In the genomic region with DNA sequence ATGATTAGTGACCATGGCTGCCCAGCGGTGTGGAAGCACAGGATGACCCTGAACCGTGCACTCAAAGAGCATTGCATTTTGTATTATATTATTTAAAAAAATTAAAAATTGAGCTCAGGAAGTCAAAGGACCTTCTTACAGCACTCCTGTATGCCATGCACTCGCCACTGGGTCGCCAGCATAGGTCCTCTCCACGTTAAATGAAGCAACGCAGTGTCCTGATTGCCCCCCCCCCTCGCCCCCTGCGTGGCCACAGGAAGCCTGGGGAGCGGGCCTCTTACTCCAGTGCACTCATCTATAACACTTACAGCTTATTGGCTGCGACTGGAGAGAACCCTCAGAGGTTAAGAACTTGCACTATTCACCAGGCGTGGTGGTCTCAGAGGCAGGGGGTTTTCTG, we compare ENCODE assay signal across 29 mouse cellular contexts. TPM values are rescaled to one million over a fixed set of nuclear protein-coding genes. Genes with fewer than 3 reads are reported as not detected.
DNase-seq lines count a peak whose midpoint lies in the region; ATAC-seq and TF ChIP-seq lines count a peak whose summit lies in the region.
"Had no signal": no experiment of that assay in that cellular context is flagged by ENCODE, and none has a peak within 500 bp of the region (broad histone marks: within the 10 kb centered on the region; RNA-seq: fewer than 3 reads in every experiment).

No protein-coding gene starts in this region.

- H3K4me3 ChIP-seq in heart, adult 2 months, result no peak overlapping the region
- H3K4me3 ChIP-seq in kidney, adult 2 months (ENCODE audit: insufficient read depth, low read depth, low read length), result peak overlapping the region; percentile 4; the same call in 1 of the 2 replicates
- H3K4me3 ChIP-seq in kidney, embryonic 15.5 days (replicated peaks), result no peak overlapping the region
- H3K4me3 ChIP-seq in midbrain, embryonic 11.5 days (ENCODE audit: low read depth, low read length), result no peak overlapping the region
- H3K4me3 ChIP-seq in midbrain, embryonic 15.5 days, result no peak overlapping the region
- H3K4me3 ChIP-seq: embryonic facial prominence, embryonic 13.5 days; embryonic facial prominence, embryonic 15.5 days; erythroblast, embryonic 14.5 days; forebrain, embryonic 10.5 days; forebrain, embryonic 12.5 days had no signal

- H3K36me3 ChIP-seq in heart, adult 2 months (ENCODE audit: control insufficient read depth, insufficient read depth, low read length), result no peaks in the 10 kb centered on the region
- H3K36me3 ChIP-seq in kidney, adult 2 months (ENCODE audit: control insufficient read depth, insufficient read depth, low read length), result no peaks in the 10 kb centered on the region
- H3K36me3 ChIP-seq in kidney, embryonic 15.5 days, result no peaks in the 10 kb centered on the region
- no peaks in the 10 kb centered on the region for H3K36me3 ChIP-seq in midbrain, embryonic 11.5 days (ENCODE audit: control insufficient read depth, insufficient read depth, low read length)
- no peaks in the 10 kb centered on the region for H3K36me3 ChIP-seq in midbrain, embryonic 15.5 days (replicated peaks)
- H3K36me3 ChIP-seq: embryonic facial prominence, embryonic 13.5 days; embryonic facial prominence, embryonic 15.5 days; forebrain, embryonic 10.5 days; forebrain, embryonic 12.5 days had no signal

- TF ChIP-seq POLR2A in heart, adult 2 months (IDR thresholded peaks at IDR 0.05; ENCODE audit: insufficient read depth, low read depth, low read length), result no peak
- no peak for TF ChIP-seq POLR2A in kidney, adult 2 months (IDR thresholded peaks at IDR 0.05; ENCODE audit: low read depth, low read length)

- DNase-seq in heart, adult 11 months, result peak; percentile 76
- DNase-seq in heart, adult 2 months, result no peak
- DNase-seq in kidney, adult 2 months, result peak; percentile 8
- DNase-seq in midbrain, embryonic 11.5 days (ENCODE audit: low spot score, missing footprints), result peak; percentile 70
- DNase-seq in thymus, postnatal 4 days, result no peak
- DNase-seq: adrenal gland, adult 2 months; adrenal gland, postnatal 10 days; adrenal gland, postnatal 25 days; B cell, adult 2 months; cerebellum, adult 11 months; cerebellum, adult 18-20 months; cerebellum, adult 8-10 months; cerebellum, adult 9-11 months; cerebellum, postnatal 14 days; cerebellum, postnatal 36 days; embryo, embryonic 11 days had no signal

- H3K4me2 ChIP-seq in kidney, embryonic 15.5 days, result no peak overlapping the region
- no peak overlapping the region for H3K4me2 ChIP-seq in midbrain, embryonic 11.5 days
- H3K4me2 ChIP-seq in midbrain, embryonic 15.5 days, result no peak overlapping the region
- H3K4me2 ChIP-seq: embryonic facial prominence, embryonic 13.5 days; embryonic facial prominence, embryonic 15.5 days; forebrain, embryonic 12.5 days had no signal

- no peak for ATAC-seq in kidney, embryonic 15.5 days (replicated peaks; ENCODE audit: low FRiP score)
- ATAC-seq in midbrain, embryonic 11.5 days (ENCODE audit: low FRiP score), result no peak
- no peak for ATAC-seq in midbrain, embryonic 15.5 days (replicated peaks)
- ATAC-seq: CD4-positive, CD25-positive, alpha-beta regulatory T cell, adult 4 months; forebrain, embryonic 14.5 days had no signal

- no peaks in the 10 kb centered on the region for H3K4me1 ChIP-seq in heart, adult 2 months (ENCODE audit: control insufficient read depth, insufficient read depth, low read length)
- peaks cover 12% of the 10 kb centered on the region; the same call in 1 of the 2 replicates for H3K4me1 ChIP-seq in kidney, adult 2 months (ENCODE audit: control insufficient read depth, insufficient read depth, low read length)
- H3K4me1 ChIP-seq in kidney, embryonic 15.5 days, result peaks cover 12% of the 10 kb centered on the region
- 0 out of 2 replicates have a peak, but pooled peaks cover 2% of the 10 kb centered on the region for H3K4me1 ChIP-seq in midbrain, embryonic 11.5 days (ENCODE audit: control insufficient read depth, insufficient read depth, low read length)
- peaks cover 7% of the 10 kb centered on the region; the same call in 1 of the 2 replicates for H3K4me1 ChIP-seq in midbrain, embryonic 15.5 days
- H3K4me1 ChIP-seq: embryonic facial prominence, embryonic 13.5 days; embryonic facial prominence, embryonic 15.5 days had no signal

- no peak overlapping the region for H3K9ac ChIP-seq in heart, adult 2 months (ENCODE audit: low read depth, low read length)
- H3K9ac ChIP-seq in kidney, embryonic 15.5 days, result no peak overlapping the region
- no peak overlapping the region for H3K9ac ChIP-seq in midbrain, embryonic 11.5 days (ENCODE audit: low read length)
- no peak overlapping the region for H3K9ac ChIP-seq in midbrain, embryonic 15.5 days
- H3K9ac ChIP-seq: embryonic facial prominence, embryonic 13.5 days; embryonic facial prominence, embryonic 15.5 days; forebrain, embryonic 12.5 days had no signal

- no peaks in the 10 kb centered on the region for H3K9me3 ChIP-seq in kidney, embryonic 15.5 days (replicated peaks)
- no peaks in the 10 kb centered on the region for H3K9me3 ChIP-seq in midbrain, embryonic 11.5 days (ENCODE audit: control insufficient read depth, low read length)
- no peaks in the 10 kb centered on the region for H3K9me3 ChIP-seq in midbrain, embryonic 15.5 days
- H3K9me3 ChIP-seq: embryonic facial prominence, embryonic 13.5 days; embryonic facial prominence, embryonic 15.5 days; forebrain, embryonic 10.5 days; forebrain, embryonic 12.5 days had no signal

- no peak for TF ChIP-seq CTCF in heart, adult 2 months (IDR thresholded peaks at IDR 0.05)
- TF ChIP-seq CTCF in kidney, adult 2 months (conservative IDR thresholded peaks at IDR 0.05; ENCODE audit: insufficient read depth, insufficient read length, low read depth, low read length), result no peak

- intact Hi-C loops in heart, adult 2 months (cut with DNase I), result no loop called here

- H3K27ac ChIP-seq in heart, adult 2 months, result no peak overlapping the region
- H3K27ac ChIP-seq in kidney, adult 2 months (ENCODE audit: insufficient read depth, low read depth, low read length), result peak overlapping the region; percentile 86
- H3K27ac ChIP-seq in kidney, embryonic 15.5 days, result no peak overlapping the region
- H3K27ac ChIP-seq in midbrain, embryonic 11.5 days (ENCODE audit: low read depth, low read length), result no peak overlapping the region
- H3K27ac ChIP-seq in midbrain, embryonic 15.5 days, result no peak overlapping the region
- H3K27ac ChIP-seq: embryonic facial prominence, embryonic 13.5 days; embryonic facial prominence, embryonic 15.5 days; forebrain, embryonic 10.5 days; forebrain, embryonic 12.5 days had no signal

- H3K79me2 ChIP-seq in heart, adult 2 months (replicated peaks; ENCODE audit: control insufficient read depth, insufficient read depth, low read length), result no peaks in the 10 kb centered on the region

- TF ChIP-seq EP300 in heart, adult 2 months (IDR thresholded peaks at IDR 0.05; ENCODE audit: insufficient read depth, low read depth, low read length), result no peak

- WGBS in heart, adult 2 months, result 50% methylated on average over 11 of the region's 11 CpGs
- WGBS in kidney, adult 2 months, result 30% methylated on average over 11 of the region's 11 CpGs
- WGBS in kidney, embryonic 15.5 days, result 33% methylated on average over 11 of the region's 11 CpGs
- 40% methylated on average over 11 of the region's 11 CpGs for WGBS in midbrain, embryonic 11.5 days
- WGBS in midbrain, embryonic 15.5 days, result 40% methylated on average over 11 of the region's 11 CpGs

- no peaks in the 10 kb centered on the region for H3K27me3 ChIP-seq in heart, adult 2 months (ENCODE audit: control insufficient read depth, insufficient read depth, low read length)
- H3K27me3 ChIP-seq in kidney, adult 2 months (replicated peaks; ENCODE audit: control insufficient read depth, insufficient read depth, low read length), result no peaks in the 10 kb centered on the region
- no peaks in the 10 kb centered on the region for H3K27me3 ChIP-seq in kidney, embryonic 15.5 days
- H3K27me3 ChIP-seq in midbrain, embryonic 11.5 days (ENCODE audit: control insufficient read depth, insufficient read depth, low read length), result no peaks in the 10 kb centered on the region
- no peaks in the 10 kb centered on the region for H3K27me3 ChIP-seq in midbrain, embryonic 15.5 days (replicated peaks)
- H3K27me3 ChIP-seq: CH12.LX; embryonic facial prominence, embryonic 13.5 days; embryonic facial prominence, embryonic 15.5 days; forebrain, embryonic 12.5 days had no signal

RNA-seq across cellular contexts. Expression of a gene that starts 3.8 kb away (rescaled TPM):
- not detected for total RNA-seq in heart, adult 2 months (2021)
- 0.10 TPM in 1 of 2 replicates, not detected in the other for polyA plus RNA-seq in heart, adult 2 months (2012; rRNA removed)
- polyA plus RNA-seq in kidney, adult 2 months (2012; rRNA removed), result 343 and 414 TPM in 2 replicates
- polyA plus RNA-seq in kidney, embryonic 15.5 days (2015; fragmentation: Nextera tagmentation; extraction: Ambion mirVana), result 125 and 138 TPM in 2 replicates
- 0.38 and 0.50 TPM in 2 replicates for polyA plus RNA-seq in midbrain, embryonic 11.5 days (2014; fragmentation: Nextera tagmentation; extraction: Ambion mirVana)
- 0.17 and 0.36 TPM in 2 replicates for polyA plus RNA-seq in midbrain, embryonic 15.5 days (2015; fragmentation: Nextera tagmentation; extraction: Ambion mirVana)
- total RNA-seq: adrenal gland, postnatal 25 days had no signal
- polyA plus RNA-seq: adrenal gland, adult 2 months; embryonic facial prominence, embryonic 11.5 days; embryonic facial prominence, embryonic 13.5 days; embryonic facial prominence, embryonic 15.5 days; erythroblast, embryonic 14.5 days; forebrain, embryonic 10.5 days; forebrain, embryonic 12.5 days; forebrain, embryonic 14.5 days had no signal

RNA-seq across cellular contexts. Expression of a gene that starts 3.9 kb away (rescaled TPM):
- not detected for total RNA-seq in heart, adult 2 months (2021)
- 0.06 TPM in 1 of 2 replicates, not detected in the other for polyA plus RNA-seq in heart, adult 2 months (2012; rRNA removed)
- polyA plus RNA-seq in kidney, adult 2 months (2012; rRNA removed), result 0.08 and 0.33 TPM in 2 replicates
- 0.09 and 0.16 TPM in 2 replicates for polyA plus RNA-seq in kidney, embryonic 15.5 days (2015; fragmentation: Nextera tagmentation; extraction: Ambion mirVana)
- 0.12 TPM in 1 of 2 replicates, not detected in the other for polyA plus RNA-seq in midbrain, embryonic 11.5 days (2014; fragmentation: Nextera tagmentation; extraction: Ambion mirVana)
- 0.19 and 0.22 TPM in 2 replicates for polyA plus RNA-seq in midbrain, embryonic 15.5 days (2015; fragmentation: Nextera tagmentation; extraction: Ambion mirVana)
- total RNA-seq: adrenal gland, adult 2 months; adrenal gland, postnatal 25 days; CH12.LX; common myeloid progenitor, adult 5-6 weeks had no signal
- polyA plus RNA-seq: brain, embryonic 14.5 days; embryonic facial prominence, embryonic 11.5 days; erythroblast, embryonic 14.5 days had no signal

Comparison
In these comparisons a context has a peak if more than half of its experiments do, and no peak if none do; other contexts are left out.
1. DNase-seq: peak in heart, adult 11 months (single experiment), kidney, adult 2 months (single experiment) and midbrain, embryonic 11.5 days (single experiment); none in heart, adult 2 months (0 of 2) and thymus, postnatal 4 days (single experiment).
2. RNA of a gene that starts 3.8 kb away (polyA plus RNA-seq): 343 to 414 TPM in kidney, adult 2 months and 125 to 138 TPM in kidney, embryonic 15.5 days; 0.38 to 0.50 TPM in midbrain, embryonic 11.5 days, 0.17 to 0.36 TPM in midbrain, embryonic 15.5 days and 0.10 TPM in heart, adult 2 months; every median in the first group is over 10 times any median in the second.